Mouse (Mus musculus) hindbrain, postnatal 0 days (tissue): ENCODE measurements at regions not wholly inside any gene's neighbourhood (a gene's known extent, or its start where the extent isn't known, plus 50 kb on each side); places are given as distances from the start of the nearest gene placed in this dataset.

Experiments
- ATAC-seq: fragments of 200-750 bp; cut with Nextera tagmentation; 2 replicates; pipeline ENCODE4 v1.8.0; 2017; ENCODE audit warnings: mild to moderate bottlenecking, moderate TSS enrichment, moderate library complexity
- DNase-seq: peaks from one replicate; pipeline ENCODE4 v3.0.0-alpha.2; 2015; ENCODE audit warnings: low spot score
- H3K27ac ChIP-seq: fragments of 300-500 bp; sonication (generic); 2 replicates; pipeline ENCODE4 v1.5.1; 2014; ENCODE audit warnings: mild to moderate bottlenecking
- H3K27me3 ChIP-seq: fragments of 300-500 bp; sonication (generic); 2 replicates; pipeline ENCODE4 v1.6.1; 2014; ENCODE audit warnings: low read length, mixed read lengths; ENCODE audit not compliant: insufficient read depth
- H3K36me3 ChIP-seq: fragments of 300-500 bp; sonication (generic); 2 replicates; pipeline ENCODE4 v1.6.1; 2014; ENCODE audit warnings: low read length, mixed read lengths; ENCODE audit not compliant: insufficient read depth
- H3K4me1 ChIP-seq: fragments of 300-500 bp; sonication (generic); 2 replicates; pipeline ENCODE4 v1.6.1; 2014; ENCODE audit warnings: antibody characterized with exemption, low read length, mixed read lengths; ENCODE audit not compliant: insufficient read depth
- H3K4me2 ChIP-seq: fragments of 300-500 bp; sonication (generic); 2 replicates; pipeline ENCODE4 v1.6.1; 2014; ENCODE audit warnings: low read depth, mild to moderate bottlenecking, low read length, moderate library complexity, mixed read lengths
- H3K4me3 ChIP-seq: fragments of 300-500 bp; sonication (generic); 2 replicates; pipeline ENCODE4 v1.5.1; 2014; ENCODE audit warnings: low read length
- H3K9ac ChIP-seq: fragments of 300-500 bp; sonication (generic); replicated peaks from 2 replicates; pipeline ENCODE4 v1.6.1; 2014; ENCODE audit warnings: mild to moderate bottlenecking, low read length, moderate library complexity, mixed read lengths
- H3K9me3 ChIP-seq: fragments of 300-500 bp; sonication (generic); 2 replicates; pipeline ENCODE4 v1.6.1; 2016; ENCODE audit warnings: low read length, mixed read lengths
- CTCF ChIP-seq: IDR thresholded peaks from 2 replicates; pipeline ENCODE4 v1.5.1; 2016; ENCODE audit warnings: antibody characterized with exemption, control low read depth, low read depth
- WGBS: fragments of 180-500 bp; shearing (Covaris S2); extraction: QIAGEN DNeasy Blood & Tissue Kit; methylation state at CpG from one replicate; pipeline ENCODE4 v1.1.7; 2014; 5-methylcytosine and 5-hydroxymethylcytosine counted together

GRCm38 (mm10) chr3:49648040-49648894 is 108.9 kb downstream of the Pcdh18 start:
- Histone ChIP-seq H3K4me2 (no peak overlapping the region), H3K4me3 (no peak overlapping the region), H3K9ac (no peak overlapping the region), H3K27me3 (no peaks in the 10 kb centered on the region), H3K36me3 (no peaks in the 10 kb centered on the region), H3K27ac (no peak overlapping the region), H3K4me1 (no peaks in the 10 kb centered on the region), H3K9me3 (no peaks in the 10 kb centered on the region)
- ATAC-seq (no peak), DNase-seq (peak; percentile 10)
- WGBS = 77% methylated on average over 5 of the region's 5 CpGs
- no peak for TF ChIP-seq CTCF

GRCm38 (mm10) chr3:49644993-49645392 is 112.1 kb downstream of the Pcdh18 start:
- no peak overlapping the region for H3K4me2 ChIP-seq
- ATAC-seq (no peak), DNase-seq (no peak)
- H3K4me1 ChIP-seq = no peaks in the 10 kb centered on the region
- H3K9me3 ChIP-seq = no peaks in the 10 kb centered on the region
- no peaks in the 10 kb centered on the region for H3K27me3 ChIP-seq
- 92% methylated on average over 4 of the region's 4 CpGs for WGBS
- TF ChIP-seq CTCF = no peak
- H3K27ac ChIP-seq = no peak overlapping the region
- no peak overlapping the region for H3K4me3 ChIP-seq
- H3K9ac ChIP-seq = no peak overlapping the region
- H3K36me3 ChIP-seq = no peaks in the 10 kb centered on the region

DNA sequence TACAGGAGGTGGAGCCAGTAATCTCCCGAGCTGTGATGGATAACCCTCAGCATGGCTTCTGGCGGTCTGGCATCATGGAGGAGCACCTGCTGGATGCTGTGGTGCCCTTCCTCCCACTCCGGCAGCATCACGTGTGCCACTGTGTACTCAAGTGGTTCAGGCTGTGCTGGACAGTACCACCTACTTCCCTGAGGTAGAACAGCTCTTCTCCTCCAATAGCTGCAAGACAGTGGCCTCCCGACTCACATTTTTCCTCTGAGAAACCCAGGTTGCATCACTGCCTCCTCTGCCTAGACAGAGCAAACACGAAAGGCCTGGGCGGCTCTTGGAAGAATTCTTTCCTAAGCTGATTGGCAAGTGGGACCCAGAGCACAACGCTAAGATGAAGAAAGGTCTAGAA is 113.3 kb downstream of the Pcdh18 start:
- TF ChIP-seq CTCF = no peak
- no peak for DNase-seq
- no peaks in the 10 kb centered on the region for H3K9me3 ChIP-seq
- no peak for ATAC-seq
- H3K4me3 ChIP-seq = no peak overlapping the region
- no peak overlapping the region for H3K4me2 ChIP-seq
- H3K36me3 ChIP-seq = no peaks in the 10 kb centered on the region
- H3K27ac ChIP-seq = no peak overlapping the region
- H3K4me1 ChIP-seq = no peaks in the 10 kb centered on the region
- 93% methylated on average over 8 of the region's 8 CpGs for WGBS
- no peaks in the 10 kb centered on the region for H3K27me3 ChIP-seq
- H3K9ac ChIP-seq = no peak overlapping the region

DNA sequence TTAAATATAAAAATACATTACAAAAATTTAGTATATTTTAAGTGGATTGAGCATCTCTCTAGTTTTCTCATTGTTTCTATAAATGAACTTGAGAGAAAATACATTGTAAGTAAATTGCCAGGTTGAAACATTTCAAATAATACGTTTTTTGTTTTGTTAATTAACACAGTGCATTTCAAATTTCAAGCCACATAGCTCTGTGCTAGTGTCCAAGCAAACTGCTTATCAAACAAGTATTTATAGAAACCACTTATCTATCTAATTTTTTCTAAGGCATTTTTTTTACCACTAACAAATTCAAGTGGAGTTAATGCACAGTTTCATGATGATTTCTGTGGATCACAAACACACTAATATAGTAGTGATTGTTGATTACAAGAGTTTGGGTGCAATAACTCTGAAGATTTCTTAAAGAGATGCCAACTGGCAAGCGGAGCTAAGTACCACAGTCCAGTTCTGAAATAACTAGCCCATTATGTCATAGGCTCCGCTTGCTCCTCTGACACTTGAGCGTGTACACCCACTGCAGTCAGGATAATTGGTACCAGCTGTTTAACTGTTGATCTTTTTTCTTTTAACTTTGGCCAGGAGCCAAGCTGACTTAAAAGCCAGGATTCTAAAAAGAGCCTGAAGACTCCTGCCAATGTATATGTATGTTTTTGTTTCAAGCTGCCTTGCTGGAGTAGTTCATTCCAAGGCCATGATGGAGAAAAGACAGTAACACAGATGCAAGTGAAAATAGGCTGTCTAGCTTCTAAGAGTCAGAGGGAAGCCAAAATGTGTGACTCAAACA is 115.0 kb downstream of the Pcdh18 start:
- H3K4me3 ChIP-seq = no peak overlapping the region
- DNase-seq = peak; percentile 69
- no peaks in the 10 kb centered on the region for H3K27me3 ChIP-seq
- WGBS = 35% methylated on average over 4 of the region's 4 CpGs
- no peak overlapping the region for H3K9ac ChIP-seq
- peak; percentile 74 for ATAC-seq
- no peak overlapping the region for H3K4me2 ChIP-seq
- H3K9me3 ChIP-seq = no peaks in the 10 kb centered on the region
- H3K4me1 ChIP-seq = no peaks in the 10 kb centered on the region
- no peaks in the 10 kb centered on the region for H3K36me3 ChIP-seq
- no peak for TF ChIP-seq CTCF
- no peak overlapping the region for H3K27ac ChIP-seq

DNA sequence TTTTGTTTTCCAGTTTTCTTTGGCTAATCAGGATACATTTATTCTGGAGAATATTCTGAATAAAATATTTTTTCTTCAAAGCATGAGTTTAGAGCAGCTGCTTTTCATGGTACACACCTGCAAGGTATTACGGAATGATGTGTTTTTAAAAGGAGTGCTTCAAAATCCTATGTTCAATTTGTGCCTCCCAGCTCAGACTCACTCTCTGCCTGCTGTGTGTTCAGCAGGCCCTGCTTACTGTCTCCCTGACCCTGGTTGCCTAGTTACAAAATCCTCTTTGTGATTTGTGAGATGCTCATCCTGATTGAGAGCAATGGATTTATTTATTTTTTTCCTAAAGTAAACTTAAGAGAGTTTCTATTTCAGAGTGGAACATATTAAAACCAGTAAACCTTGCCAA is 115.7 kb downstream of the Pcdh18 start:
- Histone ChIP-seq H3K36me3 (no peaks in the 10 kb centered on the region), H3K4me3 (no peak overlapping the region), H3K27ac (no peak overlapping the region), H3K4me2 (no peak overlapping the region), H3K27me3 (no peaks in the 10 kb centered on the region), H3K4me1 (no peaks in the 10 kb centered on the region), H3K9me3 (no peaks in the 10 kb centered on the region), H3K9ac (no peak overlapping the region)
- DNase-seq (peak; percentile 13), ATAC-seq (no peak)
- no peak for TF ChIP-seq CTCF
- WGBS = 52% methylated on average over 1 of the region's 1 CpGs

DNA sequence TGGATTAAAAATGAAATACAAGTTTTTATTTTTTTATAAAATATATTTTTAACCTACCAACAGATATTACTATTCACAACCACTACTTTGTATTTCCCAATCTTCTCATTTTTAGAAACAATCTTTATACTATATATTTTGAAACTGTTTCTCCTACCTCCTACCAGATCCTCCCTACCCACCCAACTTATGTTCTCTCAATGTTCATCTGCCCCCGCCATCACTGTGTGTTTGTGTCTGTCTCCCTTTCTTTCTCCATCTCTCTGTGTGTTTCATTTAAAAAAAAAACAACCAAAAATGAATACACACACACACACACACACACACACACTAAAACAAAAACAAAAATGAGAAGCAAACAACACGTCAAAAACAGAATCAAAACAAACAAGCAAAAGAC is 118.5 kb downstream of the Pcdh18 start:
- ATAC-seq (no peak), DNase-seq (no peak)
- H3K27ac ChIP-seq = no peak overlapping the region
- no peaks in the 10 kb centered on the region for H3K4me1 ChIP-seq
- no peaks in the 10 kb centered on the region for H3K9me3 ChIP-seq
- TF ChIP-seq CTCF = no peak
- no peak overlapping the region for H3K4me2 ChIP-seq
- no peaks in the 10 kb centered on the region for H3K36me3 ChIP-seq
- H3K27me3 ChIP-seq = no peaks in the 10 kb centered on the region
- H3K9ac ChIP-seq = no peak overlapping the region
- 88% methylated on average over 2 of the region's 2 CpGs for WGBS
- no peak overlapping the region for H3K4me3 ChIP-seq

- Histone ChIP-seq H3K36me3 (no peaks in the 10 kb centered on the region), H3K27me3 (no peaks in the 10 kb centered on the region), H3K9me3 (no peaks in the 10 kb centered on the region), H3K4me3 (no peak overlapping the region), H3K27ac (no peak overlapping the region), H3K4me1 (no peaks in the 10 kb centered on the region), H3K9ac (no peak overlapping the region), H3K4me2 (no peak overlapping the region)
- 76% methylated on average over 2 of the region's 2 CpGs for WGBS
- TF ChIP-seq CTCF = no peak
- no peak for ATAC-seq
- no peak for DNase-seq
These were observed 120.4 kb downstream of the Pcdh18 start for GRCm38 (mm10) chr3:49636676-49637075.
